Mouse (Mus musculus): ENCODE measurements around the gene Zfp809.

Gene Zfp809

DNA sequence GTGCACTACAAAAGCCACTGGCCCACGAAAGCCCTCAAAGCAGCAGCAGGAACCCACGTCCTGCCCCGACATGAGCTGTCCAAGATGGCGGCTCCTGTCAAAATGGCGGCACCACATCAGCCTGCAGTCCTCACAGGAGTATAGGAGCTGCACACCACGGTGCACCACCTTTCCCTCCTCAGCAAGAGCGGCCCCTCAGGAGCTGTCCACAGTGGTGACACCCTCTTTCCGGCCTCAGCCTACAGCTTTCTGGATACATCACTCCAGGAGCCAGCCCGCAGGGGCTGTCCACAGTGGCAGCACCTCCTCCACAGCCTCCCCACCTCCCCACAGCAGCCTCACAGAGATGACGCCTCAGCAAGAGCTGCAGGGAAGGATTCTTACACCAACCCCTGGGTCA lies 37.1 kb downstream of the Zfp809 start:
- no peak for DNase-seq

DNA sequence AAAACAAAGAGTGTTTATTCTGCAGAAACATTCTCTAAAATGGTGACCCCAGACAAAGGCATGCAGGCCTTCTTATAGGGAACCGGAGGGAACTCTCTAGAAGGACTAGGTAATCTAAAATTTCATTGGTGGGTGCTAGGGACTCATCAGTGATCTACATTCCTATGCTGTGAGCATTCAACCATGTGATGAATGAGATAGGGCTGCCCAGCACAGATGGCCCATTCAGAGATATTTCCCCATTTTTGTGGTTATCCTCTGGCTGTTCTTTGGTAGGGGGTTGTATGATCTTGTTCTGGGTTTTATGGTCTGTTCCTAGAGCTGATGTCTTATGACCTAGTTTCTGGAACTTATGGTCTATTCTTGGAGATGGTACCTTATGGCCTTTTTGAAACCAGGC lies 43.4 kb downstream of the Zfp809 start:
- no peak for DNase-seq

DNA sequence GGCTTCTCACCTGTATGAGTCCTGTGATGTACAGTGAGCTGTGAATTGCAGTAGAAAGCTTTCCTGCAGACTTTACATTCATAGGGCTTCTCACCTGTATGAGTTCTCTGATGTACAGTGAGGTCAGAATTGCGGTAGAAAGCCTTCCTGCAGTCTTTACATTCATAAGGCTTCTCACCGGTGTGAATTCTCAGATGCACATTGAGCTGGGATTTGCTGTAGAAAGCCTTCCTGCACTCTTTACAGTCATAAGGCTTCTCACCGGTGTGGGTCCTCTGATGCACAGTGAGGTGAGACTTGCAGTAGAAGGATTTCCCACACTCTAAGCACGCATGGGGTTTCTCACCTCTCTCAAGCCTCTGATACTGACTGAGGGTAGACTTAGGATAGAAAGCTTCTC lies 53.2 kb downstream of the Zfp809 start:
- DNase-seq, result no peak

Measured in thymus, postnatal 14 days (tissue).